Mouse (Mus musculus) left cerebral cortex, postnatal 10 days (tissue): ENCODE measurements around the gene Dcps. TPM values are rescaled to one million over a fixed set of nuclear protein-coding genes. Genes with fewer than 3 reads are reported as not detected.

Source experiments
- DNase-seq, 2 experiments: peaks; one replicate each; pipeline ENCODE4 v3.0.0; 2021 to 2022; ENCODE audit warnings: low spot score in 2 of 2, mixed read lengths in 1 of 2; ENCODE audit errors: extremely low spot score in 1 of 2
- intact Hi-C: fragments of 180-260 bp; cut with DNase I; formaldehyde crosslinking; loops from one replicate; pipeline ENCODE4 v1.15.1; 2025
- total RNA-seq, 2 experiments: library from RNA; stranded (reverse); gene quantifications; 2 replicates each; pipeline ENCODE4 v1.2.3; 2021

Gene Dcps
- total RNA-seq, 2 experiments from 2014 or later, result 17.6 to 18.5 TPM

GRCm38 (mm10) chr9:35116391-35117381, 59.2 kb downstream of the Dcps start:
- peak; percentile 52 to 91 for DNase-seq
- intact Hi-C loops, result loop anchor here (5.0 kb wide), 1 partner anchor 51 kb away; no protein-coding TSS in a partner anchor

GRCm38 (mm10) chr9:35115804-35116203, 60.1 kb downstream of the Dcps start:
- DNase-seq, result no peak
- intact Hi-C loops, result loop anchor here (5.0 kb wide), 1 partner anchor 51 kb away; no protein-coding TSS in a partner anchor

GRCm38 (mm10) chr9:35115299-35115698, 60.6 kb downstream of the Dcps start:
- intact Hi-C loops, result loop anchor here (5.0 kb wide), 1 partner anchor 52 kb away; no protein-coding TSS in a partner anchor

GRCm38 (mm10) chr9:35114234-35114633, 61.6 kb downstream of the Dcps start:
- DNase-seq, result no peak
- intact Hi-C loops, result no loop called here

More at GRCm38 (mm10) chr9:35115299-35115698, 60.6 kb downstream of the Dcps start:
- no peak for DNase-seq

- intact Hi-C loops, result no loop called here
- peak in 1 of 2 experiments; percentile 73 for DNase-seq
Measured at GRCm38 (mm10) chr9:35111941-35112595, 63.8 kb downstream of the Dcps start.

- DNase-seq, result no peak
- intact Hi-C loops, result no loop called here
Measured at GRCm38 (mm10) chr9:35111446-35111845, 64.4 kb downstream of the Dcps start.

DNA sequence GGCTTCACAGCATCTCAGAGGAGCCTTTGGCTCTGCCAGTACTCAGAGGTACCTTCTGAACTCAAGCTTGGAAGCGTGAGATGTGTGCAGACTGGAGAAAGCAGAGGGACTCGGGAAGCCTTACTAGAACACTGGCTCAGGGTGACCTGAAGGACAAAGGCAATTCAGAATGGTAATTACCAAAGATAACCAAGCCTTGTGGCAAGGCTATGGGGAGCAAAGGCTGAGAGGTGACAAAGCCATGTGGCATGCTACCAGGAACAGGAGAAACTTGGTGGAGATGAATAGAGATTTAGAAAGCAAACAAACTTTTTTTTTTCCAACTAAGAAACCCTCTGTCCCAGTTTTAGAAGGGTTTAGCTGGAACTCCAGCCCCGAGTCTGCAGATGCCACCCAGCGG, 65.3 kb downstream of the Dcps start:
- intact Hi-C loops, result no loop called here
- DNase-seq, result no peak

GRCm38 (mm10) chr9:35110051-35110450, 65.8 kb downstream of the Dcps start:
- intact Hi-C loops, result no loop called here
- DNase-seq, result no peak

DNA sequence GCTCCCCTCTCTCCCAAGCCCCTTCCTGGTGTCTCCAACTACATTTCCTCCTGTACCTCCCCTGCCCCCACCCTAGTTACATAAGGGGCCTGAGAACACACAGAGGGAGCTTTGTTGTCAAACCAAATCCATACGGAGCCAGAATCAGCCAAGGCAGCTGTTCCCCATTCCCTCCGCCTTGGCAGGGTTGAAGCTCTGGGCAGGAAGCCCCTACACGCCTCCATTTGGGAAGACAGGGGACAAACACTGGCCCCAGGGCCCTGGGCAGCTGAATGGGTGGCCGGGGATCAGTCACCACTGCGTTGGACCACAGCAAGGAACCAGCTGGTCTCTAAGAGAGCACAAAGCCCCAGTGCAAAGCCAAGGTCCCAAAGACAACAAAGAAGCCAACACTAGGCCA, 66.9 kb downstream of the Dcps start:
- peak; percentile 77 to 80 for DNase-seq
- intact Hi-C loops, result no loop called here

DNA sequence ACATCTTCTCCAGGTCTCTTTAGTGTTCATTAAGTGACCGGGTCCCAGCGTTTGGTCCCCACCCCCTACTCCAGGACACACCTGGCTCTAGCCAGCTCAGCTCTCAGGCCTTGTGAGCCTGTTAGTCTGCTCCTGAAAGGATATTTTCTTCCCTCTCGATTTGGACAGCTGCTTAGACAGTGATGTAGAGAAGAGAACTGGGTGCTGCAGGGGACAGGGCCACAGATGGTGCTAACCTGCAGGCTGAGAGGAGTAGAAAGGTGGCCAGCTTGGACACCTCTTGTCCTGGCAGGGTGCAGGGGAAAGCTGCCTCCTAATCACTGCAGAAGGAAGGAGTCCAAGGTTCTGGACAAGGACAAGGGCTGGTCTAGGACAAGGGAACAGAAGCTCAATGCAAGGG, 67.8 kb downstream of the Dcps start:
- no peak for DNase-seq
- intact Hi-C loops, result no loop called here

- no peak for DNase-seq
- intact Hi-C loops, result no loop called here
Measured at GRCm38 (mm10) chr9:35107396-35107795, 68.5 kb downstream of the Dcps start.

- intact Hi-C loops, result no loop called here
- no peak for DNase-seq
Measured at GRCm38 (mm10) chr9:35105884-35106880, 69.7 kb downstream of the Dcps start.

DNA sequence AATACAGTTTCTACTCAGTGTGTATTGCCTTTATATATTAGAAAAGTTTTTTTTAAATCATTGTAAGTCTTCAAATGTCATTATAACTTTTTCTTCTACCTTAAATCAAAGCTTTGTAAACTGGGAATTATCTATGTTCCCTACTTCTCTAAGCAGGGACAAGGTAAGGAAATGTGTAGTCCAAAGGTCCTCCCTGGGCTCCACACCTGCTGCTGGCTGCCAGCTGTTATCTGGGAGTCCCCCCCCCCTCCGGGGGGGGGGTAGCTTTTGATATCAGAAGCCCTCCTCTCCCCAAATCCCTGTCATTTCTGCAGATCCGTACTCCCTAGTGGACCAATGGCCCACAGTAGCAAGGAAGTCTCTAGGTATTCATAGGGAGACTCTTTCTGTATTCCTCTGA, 70.4 kb downstream of the Dcps start:
- DNase-seq, result no peak
- intact Hi-C loops, result no loop called here

DNA sequence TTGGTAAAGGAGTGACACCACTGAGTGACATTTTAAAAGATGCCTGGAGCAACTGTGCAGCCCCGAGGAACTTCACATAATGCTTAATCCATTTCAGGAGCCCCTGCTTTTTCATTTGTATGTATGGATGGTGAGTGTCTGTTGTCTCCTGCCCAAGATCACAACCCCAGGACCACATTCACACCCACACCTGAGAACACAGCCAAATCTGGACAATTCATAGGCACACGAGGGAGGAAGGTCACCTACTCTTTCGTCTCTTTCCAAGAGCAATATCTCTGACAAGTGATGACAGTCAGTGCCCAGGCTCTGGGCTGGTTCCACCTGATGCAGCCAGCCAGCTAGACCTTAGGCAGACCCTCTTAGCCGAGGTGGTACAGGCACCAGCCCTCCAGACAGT, 71.2 kb downstream of the Dcps start:
- intact Hi-C loops, result no loop called here
- no peak for DNase-seq

GRCm38 (mm10) chr9:35098762-35099161, 77.1 kb downstream of the Dcps start:
- no peak for DNase-seq
- intact Hi-C loops, result no loop called here

GRCm38 (mm10) chr9:35097901-35098300, 78.0 kb downstream of the Dcps start:
- intact Hi-C loops, result no loop called here
- no peak for DNase-seq

DNA sequence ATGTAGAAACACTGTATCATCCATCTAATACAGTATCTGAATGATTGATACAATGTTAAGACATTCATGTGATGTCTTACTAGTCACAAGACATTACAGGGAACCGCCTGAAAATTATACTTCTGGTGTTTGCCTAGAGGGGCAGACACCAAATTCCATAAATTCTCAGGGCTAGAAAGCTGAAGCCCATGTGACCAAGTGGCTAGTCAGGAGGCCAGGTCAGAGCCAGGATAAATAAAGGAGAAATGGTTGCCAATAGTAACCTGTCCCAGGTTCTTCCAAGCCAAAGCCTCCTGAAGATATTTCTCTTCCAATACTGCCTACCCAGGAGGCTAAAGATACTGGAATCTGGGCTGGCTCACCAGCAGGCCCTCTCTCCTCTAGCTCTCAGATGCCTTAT, 80.1 kb downstream of the Dcps start:
- no peak for DNase-seq
- intact Hi-C loops, result no loop called here

DNA sequence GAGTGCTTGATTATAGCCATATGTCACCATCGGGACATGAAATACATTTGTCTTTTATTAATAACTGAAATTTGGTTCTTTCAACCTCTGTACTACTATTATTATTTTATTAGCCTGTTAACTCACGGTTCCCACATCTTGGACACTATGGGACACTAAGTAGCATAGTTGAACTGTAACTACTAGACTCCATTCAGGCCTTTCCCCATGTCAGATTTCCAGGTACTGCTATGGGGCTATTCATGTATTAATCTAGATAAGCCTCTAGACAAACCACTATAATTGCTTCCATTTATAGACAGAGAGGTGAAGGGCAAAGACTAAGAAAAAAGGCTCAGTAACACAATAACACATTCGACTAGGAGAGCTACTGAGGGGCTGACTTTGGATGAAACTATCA, 82.5 kb downstream of the Dcps start:
- DNase-seq, result no peak
- intact Hi-C loops, result no loop called here

DNA sequence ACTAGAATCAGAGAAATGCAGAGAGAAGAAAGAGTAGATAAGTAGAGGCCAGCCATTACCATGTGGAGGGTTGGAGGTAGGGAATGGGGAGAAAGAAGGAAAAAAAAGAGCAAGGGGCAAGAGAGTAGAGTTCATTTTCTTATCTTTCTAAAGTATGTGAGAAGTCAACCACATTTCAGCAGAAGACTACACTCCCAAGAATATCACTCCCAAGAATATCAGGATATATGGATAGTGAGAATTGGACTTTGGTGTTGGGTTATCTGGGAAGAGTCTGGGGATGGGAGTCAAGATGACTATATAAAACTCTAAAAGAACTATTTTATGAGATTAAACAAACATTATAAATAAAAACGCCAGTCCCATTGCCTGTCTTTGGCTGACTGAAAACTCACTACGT, 83.0 kb downstream of the Dcps start:
- DNase-seq, result no peak
- intact Hi-C loops, result no loop called here
